Mouse (Mus musculus) liver, embryonic 16.5 days (tissue): ENCODE measurements around the gene Scand1. TPM values are rescaled to one million over a fixed set of nuclear protein-coding genes. Genes with fewer than 3 reads are reported as not detected.

Experiments used
- ATAC-seq: fragments of 200-750 bp; cut with Nextera tagmentation; 2 replicates; pipeline ENCODE4 v1.8.0; 2017; ENCODE audit warnings: low read depth, mild to moderate bottlenecking, moderate number of reproducible peaks, moderate library complexity
- H3K27ac ChIP-seq: fragments of 300-500 bp; sonication (generic); 2 replicates; pipeline ENCODE4 v1.5.1; 2014; ENCODE audit warnings: mild to moderate bottlenecking, low read length
- H3K27me3 ChIP-seq: fragments of 300-500 bp; sonication (generic); 2 replicates; pipeline ENCODE4 v1.6.1; 2014; ENCODE audit warnings: low read depth, low read length, mixed read lengths; ENCODE audit not compliant: control insufficient read depth, insufficient read depth
- H3K36me3 ChIP-seq: fragments of 300-500 bp; sonication (generic); 2 replicates; pipeline ENCODE4 v1.6.1; 2014; ENCODE audit warnings: mild to moderate bottlenecking; ENCODE audit not compliant: control insufficient read depth, insufficient read depth
- H3K4me1 ChIP-seq: fragments of 300-500 bp; sonication (generic); 2 replicates; pipeline ENCODE4 v1.6.1; 2014; ENCODE audit warnings: low read depth, low read length, mixed read lengths; ENCODE audit not compliant: control insufficient read depth
- H3K4me2 ChIP-seq: fragments of 300-500 bp; sonication (generic); 2 replicates; pipeline ENCODE4 v1.6.1; 2014; ENCODE audit warnings: low read depth, low read length, mixed read lengths
- H3K4me3 ChIP-seq: fragments of 300-500 bp; sonication (generic); 2 replicates; pipeline ENCODE4 v1.5.1; 2014; ENCODE audit warnings: low read depth, mild to moderate bottlenecking, low read length
- H3K9ac ChIP-seq: fragments of 300-500 bp; sonication (generic); 2 replicates; pipeline ENCODE4 v1.6.1; 2014; ENCODE audit warnings: low read depth, low read length
- H3K9me3 ChIP-seq: fragments of 300-500 bp; sonication (generic); replicated peaks from 2 replicates; pipeline ENCODE4 v1.6.1; 2016; ENCODE audit warnings: low read length; ENCODE audit not compliant: control insufficient read depth
- WGBS: fragments of 180-500 bp; shearing (Covaris S2); extraction: QIAGEN DNeasy Blood & Tissue Kit; methylation state at CpG from one replicate; pipeline ENCODE4 v1.1.7; 2014; ENCODE audit not compliant: insufficient replicate concordance; 5-methylcytosine and 5-hydroxymethylcytosine counted together
- polyA plus RNA-seq: library from polyadenylated mRNA; unstranded; fragments of >200 nt; fragmentation: Nextera tagmentation; extraction: Ambion mirVana; gene quantifications from 2 replicates; pipeline ENCODE4 v1.2.1, GENCODE M21; 2015

Gene Scand1
- polyA plus RNA-seq: 20.7 and 21.4 TPM in 2 replicates

- H3K36me3 ChIP-seq: peaks cover 2% of the 10 kb centered on the region; the same call in 1 of the 2 replicates
- WGBS: under 1% methylated on average over 48 of the region's 49 CpGs
- peaks cover 9% of the 10 kb centered on the region for H3K4me1 ChIP-seq
- H3K27me3 ChIP-seq: no peaks in the 10 kb centered on the region
- peak within 1 kb of the TSS; percentile 89 for H3K4me2 ChIP-seq
- ATAC-seq: peak; percentile 85
- peak within 1 kb of the TSS; percentile 97 for H3K27ac ChIP-seq
- H3K9me3 ChIP-seq: 0 out of 2 replicates have a peak, but pooled peaks cover 2% of the 10 kb centered on the region
- H3K4me3 ChIP-seq: peak within 1 kb of the TSS; percentile 94
- peak within 1 kb of the TSS; percentile 94 for H3K9ac ChIP-seq
These were observed at the start of gene Scand1, which contains the start of gene Cnbd2 for GRCm38 (mm10) chr2:156312297-156312897. TSS of gene Scand1 (minus strand) at chr2:156312704. TSS of gene Cnbd2 (plus strand) at chr2:156312299.

- no peak overlapping the region for H3K4me3 ChIP-seq
- no peaks in the 10 kb centered on the region for H3K4me1 ChIP-seq
- H3K36me3 ChIP-seq: no peaks in the 10 kb centered on the region
- no peak overlapping the region for H3K4me2 ChIP-seq
- H3K9me3 ChIP-seq: no peaks in the 10 kb centered on the region
- no peak overlapping the region for H3K27ac ChIP-seq
- 71% methylated on average over 7 of the region's 7 CpGs for WGBS
- no peaks in the 10 kb centered on the region for H3K27me3 ChIP-seq
- H3K9ac ChIP-seq: no peak overlapping the region
- ATAC-seq: no peak
These were observed 43.5 kb upstream of the Scand1 start for GRCm38 (mm10) chr2:156356031-156356430.

GRCm38 (mm10) chr2:156353265-156353692 is 40.8 kb upstream of the Scand1 start:
- Histone ChIP-seq H3K4me3 (no peak overlapping the region), H3K4me1 (no peaks in the 10 kb centered on the region), H3K36me3 (no peaks in the 10 kb centered on the region), H3K4me2 (no peak overlapping the region), H3K9me3 (no peaks in the 10 kb centered on the region), H3K9ac (no peak overlapping the region), H3K27me3 (no peaks in the 10 kb centered on the region), H3K27ac (no peak overlapping the region)
- WGBS: 43% methylated on average over 7 of the region's 7 CpGs
- ATAC-seq: no peak

GRCm38 (mm10) chr2:156352413-156353165 is 40.1 kb upstream of the Scand1 start:
- no peak overlapping the region for H3K4me2 ChIP-seq
- no peak overlapping the region for H3K4me3 ChIP-seq
- H3K9me3 ChIP-seq: no peaks in the 10 kb centered on the region
- no peak overlapping the region for H3K9ac ChIP-seq
- H3K27me3 ChIP-seq: no peaks in the 10 kb centered on the region
- ATAC-seq: no peak
- WGBS: 59% methylated on average over 8 of the region's 8 CpGs
- no peaks in the 10 kb centered on the region for H3K36me3 ChIP-seq
- H3K27ac ChIP-seq: no peak overlapping the region
- H3K4me1 ChIP-seq: no peaks in the 10 kb centered on the region

- Histone ChIP-seq H3K27me3 (no peaks in the 10 kb centered on the region), H3K36me3 (no peaks in the 10 kb centered on the region), H3K27ac (no peak overlapping the region), H3K9me3 (no peaks in the 10 kb centered on the region), H3K9ac (no peak overlapping the region), H3K4me3 (no peak overlapping the region), H3K4me2 (no peak overlapping the region), H3K4me1 (no peaks in the 10 kb centered on the region)
- ATAC-seq: no peak
- WGBS: 73% methylated on average over 7 of the region's 7 CpGs
These were observed 38.7 kb upstream of the Scand1 start for GRCm38 (mm10) chr2:156351243-156351642.

GRCm38 (mm10) chr2:156349286-156349848 is 36.9 kb upstream of the Scand1 start:
- Histone ChIP-seq H3K4me3 (no peak overlapping the region), H3K27ac (no peak overlapping the region), H3K4me1 (no peaks in the 10 kb centered on the region), H3K4me2 (no peak overlapping the region), H3K9ac (no peak overlapping the region), H3K36me3 (no peaks in the 10 kb centered on the region), H3K27me3 (no peaks in the 10 kb centered on the region), H3K9me3 (no peaks in the 10 kb centered on the region)
- 78% methylated on average over 4 of the region's 4 CpGs for WGBS
- no peak for ATAC-seq

GRCm38 (mm10) chr2:156348812-156349211 is 36.3 kb upstream of the Scand1 start:
- H3K27me3 ChIP-seq: no peaks in the 10 kb centered on the region
- ATAC-seq: no peak
- no peaks in the 10 kb centered on the region for H3K4me1 ChIP-seq
- no peaks in the 10 kb centered on the region for H3K9me3 ChIP-seq
- H3K4me2 ChIP-seq: no peak overlapping the region
- WGBS: 59% methylated on average over 4 of the region's 4 CpGs
- H3K27ac ChIP-seq: no peak overlapping the region
- no peak overlapping the region for H3K9ac ChIP-seq
- H3K4me3 ChIP-seq: no peak overlapping the region
- H3K36me3 ChIP-seq: no peaks in the 10 kb centered on the region

GRCm38 (mm10) chr2:156344775-156345532 is 32.5 kb upstream of the Scand1 start:
- Histone ChIP-seq H3K4me1 (no peaks in the 10 kb centered on the region), H3K4me2 (no peak overlapping the region), H3K4me3 (no peak overlapping the region), H3K36me3 (no peaks in the 10 kb centered on the region), H3K9me3 (no peaks in the 10 kb centered on the region), H3K27ac (no peak overlapping the region), H3K9ac (no peak overlapping the region), H3K27me3 (no peaks in the 10 kb centered on the region)
- no peak for ATAC-seq
- 48% methylated on average over 12 of the region's 12 CpGs for WGBS
